Mouse (Mus musculus) kidney, embryonic 16.5 days (tissue): ENCODE results near the gene Rfc1. TPM values are rescaled to one million over a fixed set of nuclear protein-coding genes. Genes with fewer than 3 reads are reported as not detected.

Experiments
- ATAC-seq: fragments of 200-750 bp; cut with Nextera tagmentation; 2 replicates; pipeline ENCODE4 v1.8.0; 2017; ENCODE audit warnings: moderate TSS enrichment; ENCODE audit not compliant: low FRiP score, low TSS enrichment
- H3K27ac ChIP-seq: fragments of 300-500 bp; sonication (generic); 2 replicates; pipeline ENCODE4 v1.5.1; 2014; ENCODE audit warnings: low read length
- H3K27me3 ChIP-seq: fragments of 300-500 bp; sonication (generic); 2 replicates; pipeline ENCODE4 v1.6.1; 2014; ENCODE audit warnings: low read length, control low read depth, mixed read lengths; ENCODE audit not compliant: insufficient read depth
- H3K36me3 ChIP-seq: fragments of 300-500 bp; sonication (generic); 2 replicates; pipeline ENCODE4 v1.6.1; 2014; ENCODE audit warnings: low read length, control low read depth, mixed read lengths; ENCODE audit not compliant: insufficient read depth
- H3K4me1 ChIP-seq: fragments of 300-500 bp; sonication (generic); 2 replicates; pipeline ENCODE4 v1.6.1; 2014; ENCODE audit warnings: low read length, control low read depth, mixed read lengths; ENCODE audit not compliant: insufficient read depth
- H3K4me2 ChIP-seq: fragments of 300-500 bp; sonication (generic); replicated peaks from 2 replicates; pipeline ENCODE4 v1.6.1; 2014; ENCODE audit warnings: low read depth, low read length
- H3K4me3 ChIP-seq: fragments of 300-500 bp; sonication (generic); 2 replicates; pipeline ENCODE4 v1.5.1; 2014; ENCODE audit warnings: mild to moderate bottlenecking, low read length
- H3K9ac ChIP-seq: fragments of 300-500 bp; sonication (generic); replicated peaks from 2 replicates; pipeline ENCODE4 v1.6.1; 2014; ENCODE audit warnings: low read length
- H3K9me3 ChIP-seq: fragments of 300-500 bp; sonication (generic); 2 replicates; pipeline ENCODE4 v1.6.1; 2016; ENCODE audit warnings: low read length, control low read depth
- WGBS: fragments of 180-500 bp; shearing (Covaris S2); extraction: QIAGEN DNeasy Blood & Tissue Kit; methylation state at CpG from one replicate; pipeline ENCODE4 v1.1.7; 2014; 5-methylcytosine and 5-hydroxymethylcytosine counted together
- polyA plus RNA-seq: library from polyadenylated mRNA; unstranded; fragments of >200 nt; fragmentation: Nextera tagmentation; extraction: Ambion mirVana; gene quantifications from 2 replicates; pipeline ENCODE4 v1.2.1, GENCODE M21; 2015

Rfc1 gene
- polyA plus RNA-seq, 1 experiment from 2014 or later: 70.8 TPM

DNA sequence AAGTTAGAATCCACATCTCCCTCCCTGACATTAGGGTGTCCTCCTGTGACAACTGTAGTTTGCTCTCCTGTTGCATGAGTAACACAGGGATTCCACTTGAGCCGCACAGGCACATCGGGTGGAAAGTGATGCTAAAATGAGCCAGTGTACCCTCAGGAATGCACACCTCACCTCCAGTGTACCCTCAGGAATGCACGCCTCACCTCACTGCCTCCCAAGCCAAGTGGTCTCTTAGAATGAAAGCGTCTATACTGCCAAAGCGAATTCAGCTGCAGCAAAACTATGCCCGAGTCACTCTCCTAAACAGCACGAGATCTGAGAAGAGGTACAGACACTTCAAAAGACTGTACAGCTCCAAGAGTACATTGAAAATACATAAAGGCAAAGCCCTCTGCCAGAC, 114.4 kb downstream of the Rfc1 start:
- Histone ChIP-seq H3K4me2 (no peak overlapping the region), H3K27ac (no peak overlapping the region), H3K9ac (no peak overlapping the region), H3K4me3 (no peak overlapping the region), H3K27me3 (no peaks in the 10 kb centered on the region), H3K4me1 (no peaks in the 10 kb centered on the region), H3K36me3 (peaks cover 18% of the 10 kb centered on the region; the same call in 1 of the 2 replicates), H3K9me3 (no peaks in the 10 kb centered on the region)
- no peak for ATAC-seq
- WGBS: 82% methylated on average over 7 of the region's 7 CpGs

DNA sequence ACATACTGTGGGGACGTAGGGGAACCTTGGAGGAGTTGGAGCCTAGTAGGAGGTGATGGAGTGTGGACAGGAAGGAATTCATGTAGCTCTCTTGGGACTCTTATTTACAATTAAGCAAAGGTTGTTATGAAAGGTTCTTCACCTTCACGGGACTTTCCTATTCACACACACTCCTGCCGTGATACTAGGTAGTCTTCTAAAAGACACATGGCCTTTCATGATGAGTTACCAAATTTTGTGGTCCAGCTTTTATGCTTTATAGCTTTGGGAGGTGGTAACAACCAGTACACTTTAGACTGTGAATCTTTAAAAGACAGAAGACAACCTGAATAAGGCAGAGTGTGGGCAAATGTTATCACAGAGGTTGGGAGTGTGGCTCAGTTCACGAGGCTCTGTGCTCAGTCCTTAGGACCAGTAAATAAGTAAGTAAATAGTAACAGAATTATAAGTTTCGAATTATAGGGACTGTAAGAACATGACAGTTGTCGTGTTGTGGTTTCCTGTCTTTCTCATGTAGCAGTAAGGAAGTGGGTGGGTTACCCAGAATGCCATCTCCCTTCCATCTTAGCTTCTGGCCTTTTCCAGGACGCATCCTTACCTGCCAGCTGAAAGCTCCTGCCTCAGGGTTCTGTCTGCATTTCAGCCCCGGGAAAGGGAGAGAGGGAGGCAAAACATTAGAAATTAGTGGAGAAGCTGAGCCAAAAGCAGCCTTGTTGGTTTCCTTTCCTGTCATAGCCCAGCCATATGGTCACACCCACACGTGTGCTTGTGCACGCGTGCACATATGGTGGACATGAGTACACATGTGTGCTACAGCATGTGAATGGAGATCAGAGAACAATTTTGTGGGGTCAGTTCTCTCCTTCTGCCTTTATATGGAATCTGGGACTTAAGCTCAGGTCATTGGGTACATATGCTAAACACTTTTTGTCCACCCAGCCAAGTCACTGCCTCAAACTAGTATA, 117.9 kb downstream of the Rfc1 start:
- Histone ChIP-seq H3K9me3 (no peaks in the 10 kb centered on the region), H3K4me2 (no peak overlapping the region), H3K9ac (no peak overlapping the region), H3K4me3 (no peak overlapping the region), H3K36me3 (peaks cover 8% of the 10 kb centered on the region), H3K27ac (no peak overlapping the region), H3K4me1 (no peaks in the 10 kb centered on the region), H3K27me3 (no peaks in the 10 kb centered on the region)
- no peak for ATAC-seq
- WGBS: 86% methylated on average over 11 of the region's 11 CpGs

DNA sequence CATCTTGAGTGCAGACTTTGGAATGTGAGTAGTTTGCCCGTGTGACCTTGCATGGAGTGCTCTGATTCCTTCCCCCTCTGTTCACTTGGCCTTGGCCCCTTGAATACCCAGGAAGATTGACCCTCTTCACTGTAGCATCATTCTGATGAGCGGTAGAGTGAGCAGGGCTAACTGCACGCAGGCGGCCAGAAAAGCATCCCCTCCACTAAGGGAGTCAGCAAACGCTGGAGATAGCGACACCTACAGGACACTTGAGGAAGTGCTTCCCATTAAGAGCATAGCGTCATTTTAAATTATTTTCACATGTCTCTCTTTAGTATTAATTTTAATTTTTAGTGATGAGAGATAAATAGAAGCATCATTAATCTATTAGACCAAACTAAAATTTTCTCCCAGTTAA, 122.1 kb downstream of the Rfc1 start:
- ATAC-seq: no peak
- H3K27ac ChIP-seq: no peak overlapping the region
- no peak overlapping the region for H3K4me3 ChIP-seq
- H3K27me3 ChIP-seq: no peaks in the 10 kb centered on the region
- H3K36me3 ChIP-seq: no peaks in the 10 kb centered on the region; the same call in 1 of the 2 replicates
- 21% methylated on average over 7 of the region's 7 CpGs for WGBS
- no peaks in the 10 kb centered on the region for H3K9me3 ChIP-seq
- H3K4me1 ChIP-seq: no peaks in the 10 kb centered on the region
- no peak overlapping the region for H3K9ac ChIP-seq
- no peak overlapping the region for H3K4me2 ChIP-seq

Other genes starting within 250 kb of the Rfc1 start
- gene Tmem156, start 243.5 kb downstream of the Rfc1 start, polyA plus RNA-seq: 0.17 and 0.28 TPM in 2 replicates
- 13.7 and 15.8 TPM in 2 replicates for gene Klhl5, start 228.1 kb downstream of the Rfc1 start, polyA plus RNA-seq
- 12.8 and 13.1 TPM in 2 replicates for gene Wdr19, start 136.0 kb downstream of the Rfc1 start, polyA plus RNA-seq
- 0.09 and 0.20 TPM in 2 replicates for gene Klb, start 12.6 kb upstream of the Rfc1 start, polyA plus RNA-seq
- 901 and 990 TPM in 2 replicates for gene Rpl9, start 55.8 kb upstream of the Rfc1 start, polyA plus RNA-seq
- 67.2 and 71.4 TPM in 2 replicates for gene Lias, start 55.8 kb upstream of the Rfc1 start, polyA plus RNA-seq
- 103 and 109 TPM in 2 replicates for gene Ugdh, start 100.3 kb upstream of the Rfc1 start, polyA plus RNA-seq
- gene Gm43552, start 157.2 kb upstream of the Rfc1 start, polyA plus RNA-seq: not detected in 2 replicates
- 101 and 106 TPM in 2 replicates for gene Smim14, start 201.5 kb upstream of the Rfc1 start, polyA plus RNA-seq
- gene Ube2k, start 201.6 kb upstream of the Rfc1 start, polyA plus RNA-seq: 158 and 173 TPM in 2 replicates